Mouse (Mus musculus) kidney, adult 2 months (tissue): ENCODE results near the gene Slc25a14.

Source experiments
- CTCF ChIP-seq: fragments of 200-500 bp; conservative IDR thresholded peaks from 2 replicates; pipeline ENCODE4 v1.5.1; 2011; ENCODE audit warnings: low read depth, mild to moderate bottlenecking, control low read depth, low read length, moderate library complexity, mixed read lengths; ENCODE audit not compliant: insufficient read depth, insufficient read length
- POLR2A ChIP-seq: fragments of 200-500 bp; IDR thresholded peaks from one replicate; pipeline ENCODE4 v1.6.1; 2011; ENCODE audit warnings: low read depth, low read length, control low read depth

- TF ChIP-seq POLR2A: no peak
- no peak for TF ChIP-seq CTCF
Observed at GRCm38 (mm10) chrX:48694864-48695371, 71.7 kb downstream of the Slc25a14 start, which contains the start of gene Rbmx2.
